Mouse (Mus musculus): ENCODE measurements around the gene Gm10668.
"Not testable (repeated sequence)": the region's sequence is repeated elsewhere in the genome, so short reads cannot be mapped to it uniquely, and the experiment has no call there.

The Gm10668 gene

DNA sequence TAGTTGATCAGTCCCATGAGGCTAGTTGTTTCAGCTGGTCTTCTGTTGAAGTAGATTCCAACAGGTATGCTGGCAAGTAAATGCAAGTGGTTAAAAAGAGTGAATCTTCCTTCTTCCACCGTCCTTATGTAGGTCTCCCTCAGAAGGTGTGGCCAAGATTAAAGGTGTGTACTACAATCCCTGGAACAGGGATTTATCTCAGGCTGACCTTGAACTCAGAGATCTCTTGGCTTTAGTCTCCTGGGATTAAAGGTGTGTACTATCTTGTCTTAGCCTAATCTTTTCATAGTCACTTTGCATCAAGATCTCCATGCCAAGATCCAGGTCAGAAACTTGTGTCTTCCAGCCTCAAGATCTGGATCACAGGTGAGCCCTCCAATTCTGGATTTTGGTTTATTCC is at the start of gene Gm10668:
Gene Gm10668, minus strand, starts transcription at position 101 of the 400 bp plus-strand sequence.
- POLR2A ChIA-PET, CTCF ChIA-PET: not testable (repeated sequence)

DNA sequence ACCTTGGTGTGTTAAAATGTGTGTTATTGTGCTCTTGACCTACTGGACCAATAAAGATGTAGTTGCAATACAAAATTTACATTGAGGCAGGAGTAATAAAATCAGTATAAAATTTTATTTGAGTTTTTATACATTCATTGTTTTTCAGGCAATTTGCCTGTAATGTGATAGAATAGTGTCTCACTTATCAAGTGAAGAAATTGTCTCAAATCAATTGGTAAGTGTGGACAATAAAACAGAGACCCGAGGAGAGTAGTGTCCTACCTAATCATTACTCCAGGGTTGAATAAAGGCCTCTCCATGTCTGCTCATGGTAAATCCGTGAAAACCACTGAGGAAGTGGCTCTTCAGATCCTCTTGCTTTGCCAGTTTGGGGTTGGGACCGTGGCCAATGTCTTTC is 40.5 kb upstream of the Gm10668 start, which contains the start of gene Vmn1r112:
Gene Vmn1r112, plus strand, starts transcription at position 301 of the 400 bp plus-strand sequence.
- POLR2A ChIA-PET, CTCF ChIA-PET: not testable (repeated sequence)

DNA sequence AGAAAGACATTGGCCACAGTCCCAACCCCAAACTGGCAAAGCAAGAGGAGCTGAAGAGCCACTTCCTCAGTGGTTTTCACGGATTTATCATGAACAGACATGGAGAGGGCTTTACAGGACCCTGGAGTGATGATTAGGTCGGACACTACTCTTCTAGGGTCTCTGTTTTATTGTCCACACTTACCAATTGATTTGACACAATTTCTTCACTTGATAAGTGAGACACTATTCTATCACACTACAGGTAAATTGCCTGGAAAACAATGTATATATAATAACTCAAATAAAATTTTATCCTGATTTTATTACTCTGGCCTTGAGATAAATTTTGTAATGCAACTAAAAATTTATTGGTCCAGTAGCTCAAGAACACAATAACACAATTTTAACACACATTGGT is 27.3 kb downstream of the Gm10668 start, which contains the start of gene Vmn1r111:
Gene Vmn1r111, minus strand, starts transcription at position 101 of the 400 bp plus-strand sequence.
- CTCF ChIA-PET, POLR2A ChIA-PET: not testable (repeated sequence)

Measured in embryonic stem cell, embryonic (primary cell).